In the genomic region with DNA sequence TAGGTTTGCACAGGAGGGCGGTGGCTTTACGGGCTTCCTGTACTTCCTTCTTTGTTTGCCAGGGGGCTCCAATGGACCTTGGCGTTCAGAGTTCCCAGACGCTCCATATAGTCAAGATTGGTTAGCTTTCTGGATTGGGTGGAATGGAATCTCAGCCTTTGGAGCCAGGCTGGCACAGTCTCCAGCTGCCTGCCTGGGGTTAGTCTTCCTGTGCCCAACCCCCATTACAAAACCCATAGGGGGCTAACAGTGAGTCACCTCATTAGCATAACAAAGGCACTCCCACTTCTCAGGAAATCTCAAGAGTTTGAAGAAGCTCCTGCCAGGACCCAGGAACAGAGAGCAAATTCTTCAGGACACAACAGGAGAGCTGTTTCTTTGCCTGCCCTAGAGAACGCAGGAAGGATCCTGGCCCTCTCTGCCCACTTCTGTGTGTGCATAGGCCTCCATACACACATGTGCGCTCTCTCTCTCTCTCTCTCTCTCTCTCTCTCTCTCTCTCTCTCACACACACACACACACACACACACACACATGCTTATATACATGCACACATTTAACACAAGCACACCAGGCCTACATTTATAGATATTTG, we compare ENCODE assay signal across 11 mouse cellular contexts.
A peak's percentile ranks its signal among the peaks of the same experiment; 100 is the strongest.
DNase-seq lines count a peak whose midpoint lies in the region; ATAC-seq lines count a peak whose summit lies in the region.
"Had no signal": no experiment of that assay in that cellular context is flagged by ENCODE, and none has a peak within 500 bp of the region (broad histone marks: within the 10 kb centered on the region; RNA-seq: fewer than 3 reads in every experiment).

No protein-coding gene starts in this region.

- H3K27ac ChIP-seq in hindbrain, embryonic 10.5 days: peak overlapping the region; percentile 69
- H3K27ac ChIP-seq in midbrain, embryonic 15.5 days: no peak overlapping the region
- H3K27ac ChIP-seq: embryonic facial prominence, embryonic 12.5 days; heart, embryonic 15.5 days; liver, embryonic 15.5 days had no signal

- no peak overlapping the region for H3K4me2 ChIP-seq in midbrain, embryonic 15.5 days
- H3K4me2 ChIP-seq: embryonic facial prominence, embryonic 12.5 days; heart, embryonic 15.5 days; liver, embryonic 15.5 days had no signal

- DNase-seq in ES-CJ7 (ENCODE audit: low read depth, low spot score) (peak; percentile 97), WW6 (ENCODE audit: low read depth, low spot score) (peak; percentile 45)
- no peak for DNase-seq in hindbrain, embryonic 10.5 days (ENCODE audit: low spot score)
- DNase-seq in T-cell, adult 2 months (ENCODE audit: low spot score): no peak
- DNase-seq in cerebellum, postnatal 14 days: no peak
- no peak for DNase-seq in left cerebral cortex, adult 18-20 months (ENCODE audit: low spot score in 2 of 2)
- DNase-seq: kidney, adult 9 months had no signal

- no peaks in the 10 kb centered on the region for H3K36me3 ChIP-seq in hindbrain, embryonic 10.5 days
- no peaks in the 10 kb centered on the region for H3K36me3 ChIP-seq in midbrain, embryonic 15.5 days (replicated peaks)
- H3K36me3 ChIP-seq: embryonic facial prominence, embryonic 12.5 days; heart, embryonic 15.5 days; liver, embryonic 15.5 days had no signal

- H3K9me3 ChIP-seq in hindbrain, embryonic 10.5 days: peaks cover 3% of the 10 kb centered on the region; the same call in 1 of the 2 replicates
- H3K9me3 ChIP-seq in midbrain, embryonic 15.5 days: no peaks in the 10 kb centered on the region
- H3K9me3 ChIP-seq: embryonic facial prominence, embryonic 12.5 days; heart, embryonic 15.5 days; liver, embryonic 15.5 days had no signal

- WGBS in hindbrain, embryonic 10.5 days: 15% methylated on average over 6 of the region's 6 CpGs
- WGBS in midbrain, embryonic 15.5 days: 14% methylated on average over 6 of the region's 6 CpGs

- ATAC-seq in midbrain, embryonic 15.5 days (replicated peaks): peak; percentile 44; the same call in 1 of the 2 replicates

- H3K27me3 ChIP-seq in hindbrain, embryonic 10.5 days (ENCODE audit: insufficient read depth, poor library complexity, severe bottlenecking): peaks cover 6% of the 10 kb centered on the region; the same call in 1 of the 2 replicates
- H3K27me3 ChIP-seq in midbrain, embryonic 15.5 days (replicated peaks): no peaks in the 10 kb centered on the region
- H3K27me3 ChIP-seq: liver, embryonic 15.5 days had no signal

- H3K4me1 ChIP-seq in hindbrain, embryonic 10.5 days (replicated peaks): peaks cover 56% of the 10 kb centered on the region
- peaks cover 29% of the 10 kb centered on the region for H3K4me1 ChIP-seq in midbrain, embryonic 15.5 days
- H3K4me1 ChIP-seq: heart, embryonic 15.5 days; liver, embryonic 15.5 days had no signal

- no peak overlapping the region for H3K4me3 ChIP-seq in hindbrain, embryonic 10.5 days
- H3K4me3 ChIP-seq in midbrain, embryonic 15.5 days: no peak overlapping the region
- H3K4me3 ChIP-seq: embryonic facial prominence, embryonic 12.5 days; heart, embryonic 15.5 days; liver, embryonic 15.5 days had no signal

- H3K9ac ChIP-seq in midbrain, embryonic 15.5 days: no peak overlapping the region
- H3K9ac ChIP-seq: embryonic facial prominence, embryonic 12.5 days; heart, embryonic 15.5 days; liver, embryonic 15.5 days had no signal

Comparison
In these comparisons a context has a peak if more than half of its experiments do, and no peak if none do; other contexts are left out.
1. DNase-seq: peak in ES-CJ7 (single experiment) and WW6 (single experiment); none in hindbrain, embryonic 10.5 days (single experiment), T-cell, adult 2 months (single experiment), cerebellum, postnatal 14 days (0 of 2) and left cerebral cortex, adult 18-20 months (0 of 2).